Mouse (Mus musculus): ENCODE data around the gene Hist1h4k. TPM values are rescaled to one million over a fixed set of nuclear protein-coding genes. Genes with fewer than 3 reads are reported as not detected.
A peak's percentile ranks its signal among the peaks of the same experiment; 100 is the strongest.
"Not testable (repeated sequence)": the region's sequence is repeated elsewhere in the genome, so short reads cannot be mapped to it uniquely, and the experiment has no call there.

Hist1h4k gene
- polyA plus RNA-seq, 1 experiment from 2014 or later: 6.0 TPM

- DNase-seq (ENCODE audit: low spot score, missing footprints) (peak; percentile 98), ATAC-seq (ENCODE audit: low FRiP score) (peak; percentile 93)
- Histone ChIP-seq H3K4me2 (peak within 1 kb of the TSS; percentile 89), H3K9ac (ENCODE audit: low read length) (peak within 1 kb of the TSS; percentile 84), H3K4me1 (ENCODE audit: control insufficient read depth, insufficient read depth, low read length) (peaks cover 18% of the 10 kb centered on the region), H3K4me3 (ENCODE audit: low read depth, low read length) (peak within 1 kb of the TSS; percentile 44), H3K27ac (ENCODE audit: low read depth, low read length) (peak within 1 kb of the TSS; percentile 94)
- H3K36me3 ChIP-seq (ENCODE audit: control insufficient read depth, insufficient read depth, low read length); H3K27me3 ChIP-seq (ENCODE audit: control insufficient read depth, insufficient read depth, low read length); H3K9me3 ChIP-seq (ENCODE audit: control insufficient read depth, low read length): not testable (repeated sequence)
- under 1% methylated on average over 26 of the region's 50 CpGs for WGBS
Observed at GRCm38 (mm10) chr13:21715864-21716539, 34.3 kb downstream of the Hist1h4k start, which contains the start of the genes Hist1h2bl and Hist1h2ai. Gene Hist1h2bl (minus strand): TSS chr13:21716143. Gene Hist1h2ai (plus strand): TSS chr13:21716422.

GRCm38 (mm10) chr13:21715131-21715863 lies 35.0 kb downstream of the Hist1h4k start:
- peak overlapping the region; percentile 92 for H3K27ac ChIP-seq (ENCODE audit: low read depth, low read length)
- peak overlapping the region; percentile 44 for H3K4me3 ChIP-seq (ENCODE audit: low read depth, low read length)
- DNase-seq (ENCODE audit: low spot score, missing footprints): peak; percentile 94
- WGBS: under 1% methylated on average over 22 of the region's 22 CpGs
- ATAC-seq (ENCODE audit: low FRiP score): no peak
- H3K4me1 ChIP-seq (ENCODE audit: control insufficient read depth, insufficient read depth, low read length): peaks cover 16% of the 10 kb centered on the region
- no peaks in the 10 kb centered on the region for H3K9me3 ChIP-seq (ENCODE audit: control insufficient read depth, low read length)
- peak overlapping the region; percentile 80 for H3K4me2 ChIP-seq
- H3K36me3 ChIP-seq (ENCODE audit: control insufficient read depth, insufficient read depth, low read length): no peaks in the 10 kb centered on the region
- H3K27me3 ChIP-seq (ENCODE audit: control insufficient read depth, insufficient read depth, low read length): no peaks in the 10 kb centered on the region
- H3K9ac ChIP-seq (ENCODE audit: low read length): peak overlapping the region; percentile 75

GRCm38 (mm10) chr13:21714725-21715124 lies 35.6 kb downstream of the Hist1h4k start:
- Histone ChIP-seq H3K27me3 (ENCODE audit: control insufficient read depth, insufficient read depth, low read length) (no peaks in the 10 kb centered on the region), H3K4me2 (peak overlapping the region; percentile 80), H3K27ac (ENCODE audit: low read depth, low read length) (peak overlapping the region; percentile 92), H3K9ac (ENCODE audit: low read length) (peak overlapping the region; percentile 75), H3K9me3 (ENCODE audit: control insufficient read depth, low read length) (no peaks in the 10 kb centered on the region), H3K36me3 (ENCODE audit: control insufficient read depth, insufficient read depth, low read length) (no peaks in the 10 kb centered on the region), H3K4me1 (ENCODE audit: control insufficient read depth, insufficient read depth, low read length) (peaks cover 16% of the 10 kb centered on the region), H3K4me3 (ENCODE audit: low read depth, low read length) (peak overlapping the region; percentile 44)
- 2% methylated on average over 7 of the region's 7 CpGs for WGBS
- ATAC-seq (ENCODE audit: low FRiP score) (no peak), DNase-seq (ENCODE audit: low spot score, missing footprints) (peak; percentile 95)

GRCm38 (mm10) chr13:21711698-21712097 lies 38.6 kb downstream of the Hist1h4k start:
- Histone ChIP-seq H3K9me3 (ENCODE audit: control insufficient read depth, low read length) (no peaks in the 10 kb centered on the region), H3K4me3 (ENCODE audit: low read depth, low read length) (peak overlapping the region; percentile 43), H3K4me1 (ENCODE audit: control insufficient read depth, insufficient read depth, low read length) (peaks cover 8% of the 10 kb centered on the region), H3K27ac (ENCODE audit: low read depth, low read length) (no peak overlapping the region), H3K27me3 (ENCODE audit: control insufficient read depth, insufficient read depth, low read length) (no peaks in the 10 kb centered on the region), H3K9ac (ENCODE audit: low read length) (no peak overlapping the region), H3K4me2 (peak overlapping the region; percentile 61), H3K36me3 (ENCODE audit: control insufficient read depth, insufficient read depth, low read length) (no peaks in the 10 kb centered on the region)
- ATAC-seq (ENCODE audit: low FRiP score) (no peak), DNase-seq (ENCODE audit: low spot score, missing footprints) (no peak)
- WGBS: 28% methylated on average over 4 of the region's 4 CpGs

- H3K4me2 ChIP-seq: peak overlapping the region; percentile 61
- WGBS: 2% methylated on average over 22 of the region's 22 CpGs
- H3K9ac ChIP-seq (ENCODE audit: low read length): peak overlapping the region; percentile 57
- H3K27me3 ChIP-seq (ENCODE audit: control insufficient read depth, insufficient read depth, low read length): no peaks in the 10 kb centered on the region
- H3K36me3 ChIP-seq (ENCODE audit: control insufficient read depth, insufficient read depth, low read length): no peaks in the 10 kb centered on the region
- peak; percentile 99 for DNase-seq (ENCODE audit: low spot score, missing footprints)
- peak; percentile 82 for ATAC-seq (ENCODE audit: low FRiP score)
- peaks cover 8% of the 10 kb centered on the region for H3K4me1 ChIP-seq (ENCODE audit: control insufficient read depth, insufficient read depth, low read length)
- H3K4me3 ChIP-seq (ENCODE audit: low read depth, low read length): peak overlapping the region; percentile 43
- H3K27ac ChIP-seq (ENCODE audit: low read depth, low read length): no peak overlapping the region
- no peaks in the 10 kb centered on the region for H3K9me3 ChIP-seq (ENCODE audit: control insufficient read depth, low read length)
Observed at GRCm38 (mm10) chr13:21710821-21711525, 39.3 kb downstream of the Hist1h4k start.

GRCm38 (mm10) chr13:21710031-21710711 lies 40.1 kb downstream of the Hist1h4k start:
- H3K27me3 ChIP-seq (ENCODE audit: control insufficient read depth, insufficient read depth, low read length): no peaks in the 10 kb centered on the region
- H3K4me3 ChIP-seq (ENCODE audit: low read depth, low read length): peak overlapping the region; percentile 61
- H3K4me2 ChIP-seq: peak overlapping the region; percentile 39
- H3K9ac ChIP-seq (ENCODE audit: low read length): peak overlapping the region; percentile 68
- peak; percentile 80 for ATAC-seq (ENCODE audit: low FRiP score)
- peak; percentile 99 for DNase-seq (ENCODE audit: low spot score, missing footprints)
- WGBS: under 1% methylated on average over 32 of the region's 32 CpGs
- H3K9me3 ChIP-seq (ENCODE audit: control insufficient read depth, low read length): no peaks in the 10 kb centered on the region
- H3K4me1 ChIP-seq (ENCODE audit: control insufficient read depth, insufficient read depth, low read length): peaks cover 4% of the 10 kb centered on the region
- peak overlapping the region; percentile 36; the same call in 1 of the 2 replicates for H3K27ac ChIP-seq (ENCODE audit: low read depth, low read length)
- H3K36me3 ChIP-seq (ENCODE audit: control insufficient read depth, insufficient read depth, low read length): no peaks in the 10 kb centered on the region

GRCm38 (mm10) chr13:21706669-21707068 lies 43.6 kb downstream of the Hist1h4k start:
- Histone ChIP-seq H3K4me2 (no peak overlapping the region), H3K9ac (ENCODE audit: low read length) (no peak overlapping the region), H3K4me3 (ENCODE audit: low read depth, low read length) (no peak overlapping the region), H3K27ac (ENCODE audit: low read depth, low read length) (no peak overlapping the region), H3K27me3 (ENCODE audit: control insufficient read depth, insufficient read depth, low read length) (no peaks in the 10 kb centered on the region), H3K9me3 (ENCODE audit: control insufficient read depth, low read length) (no peaks in the 10 kb centered on the region), H3K4me1 (ENCODE audit: control insufficient read depth, insufficient read depth, low read length) (no peaks in the 10 kb centered on the region; the same call in 1 of the 2 replicates), H3K36me3 (ENCODE audit: control insufficient read depth, insufficient read depth, low read length) (no peaks in the 10 kb centered on the region)
- DNase-seq (ENCODE audit: low spot score, missing footprints): no peak
- WGBS: 73% methylated on average over 4 of the region's 4 CpGs
- no peak for ATAC-seq (ENCODE audit: low FRiP score)

Measured in midbrain, embryonic 11.5 days (tissue).